Mouse (Mus musculus) lung, postnatal 10 days (tissue): Measurements from ENCODE around the gene Gngt2.

Experiments used
- DNase-seq: peaks from one replicate; pipeline ENCODE4 v3.0.0; 2021

Gngt2 gene

DNA sequence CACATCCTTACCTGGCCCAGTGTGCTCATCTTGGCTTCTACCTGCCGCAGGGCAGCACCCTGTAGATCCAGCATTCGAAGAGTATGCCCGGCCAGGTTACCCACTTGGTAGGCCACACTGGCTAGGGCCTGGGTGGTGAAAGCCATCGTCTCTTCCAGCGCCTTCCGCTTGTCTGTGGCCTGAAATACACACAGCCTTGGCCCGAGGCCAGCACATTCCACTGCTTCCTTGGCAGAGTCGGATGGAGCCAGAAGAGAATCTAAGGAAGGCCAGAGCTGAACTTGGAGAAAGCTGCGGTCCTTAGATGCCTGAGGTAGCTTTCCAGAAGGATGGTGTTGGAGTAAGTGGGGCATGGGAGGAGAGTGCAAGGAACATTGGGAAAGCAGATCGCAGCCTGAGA lies at the start of gene Gngt2:
Gene Gngt2, plus strand, starts transcription at position 158 of the 400 bp plus-strand sequence.
- peak; percentile 94 for DNase-seq

DNA sequence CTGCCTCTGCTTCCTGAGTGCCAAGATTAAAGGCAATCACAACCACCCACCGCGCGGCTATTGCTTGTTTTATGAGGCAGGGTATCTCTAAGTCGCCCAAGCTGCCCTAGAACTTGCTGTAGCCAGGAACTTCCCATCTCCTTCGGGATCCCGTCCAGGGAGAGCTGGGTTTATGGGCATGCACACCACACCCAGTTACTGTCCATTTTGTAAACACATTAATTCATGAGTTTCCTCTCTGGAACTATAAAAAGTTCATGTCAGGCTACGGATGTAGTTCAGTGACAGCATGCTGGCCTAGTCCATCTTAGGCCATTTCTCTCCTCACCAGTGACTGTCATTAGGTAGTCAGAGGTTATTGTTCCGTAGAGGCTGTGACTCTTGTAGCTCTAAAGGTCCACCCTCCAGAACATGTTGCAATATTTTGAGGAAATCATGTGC lies 47.5 kb upstream of the Gngt2 start:
- DNase-seq = peak; percentile 72

- no peak for DNase-seq
Measured at GRCm38 (mm10) chr11:95791787-95792186, 45.2 kb upstream of the Gngt2 start.

- DNase-seq = no peak
Measured at GRCm38 (mm10) chr11:95792950-95793509, 44.0 kb upstream of the Gngt2 start.

DNA sequence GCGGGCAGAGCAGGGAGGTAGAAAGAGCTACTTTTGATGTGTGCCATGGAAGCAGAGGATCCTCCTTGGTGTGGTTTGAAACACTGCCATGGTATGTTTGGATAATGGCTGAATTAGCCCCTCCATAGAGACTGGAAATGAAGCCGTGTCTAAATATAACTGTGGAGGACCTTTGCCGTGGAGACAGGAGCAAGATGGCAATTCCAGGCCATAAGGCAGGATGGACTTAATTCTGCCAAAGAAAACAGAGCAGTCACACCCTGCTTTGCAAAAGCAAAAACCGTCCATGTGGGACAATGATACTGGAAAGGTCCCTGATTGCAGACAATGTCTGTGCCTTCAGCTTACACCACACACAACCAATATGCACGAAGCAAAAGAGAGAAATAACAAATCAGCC lies 42.8 kb upstream of the Gngt2 start:
- DNase-seq = no peak

- no peak for DNase-seq
Measured at GRCm38 (mm10) chr11:95795582-95795981, 41.4 kb upstream of the Gngt2 start.

- no peak for DNase-seq
Measured at GRCm38 (mm10) chr11:95805010-95805409, 32.0 kb upstream of the Gngt2 start.

DNA sequence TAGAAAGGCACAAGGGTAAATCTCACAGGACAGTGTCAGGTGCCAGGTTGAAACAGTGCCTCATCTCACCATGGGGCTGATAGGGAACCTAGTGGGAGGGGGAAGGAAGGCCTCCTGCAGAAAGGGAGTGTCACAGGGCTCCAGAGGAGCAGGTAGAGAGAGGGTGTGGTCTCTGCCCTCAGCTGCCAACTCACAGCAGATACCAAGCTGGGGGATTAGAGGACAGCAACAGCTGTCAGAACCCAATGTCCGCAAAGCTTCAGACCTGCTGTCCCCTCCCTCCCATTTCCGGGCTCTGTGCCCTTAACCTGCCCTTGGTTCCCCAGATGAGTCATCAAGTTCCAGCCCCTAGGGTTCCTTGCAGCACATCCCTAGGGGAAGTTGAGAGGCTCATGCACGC lies 31.5 kb upstream of the Gngt2 start:
- DNase-seq = no peak

- no peak for DNase-seq
Measured at GRCm38 (mm10) chr11:95807884-95808283, 29.1 kb upstream of the Gngt2 start.

- DNase-seq = no peak
Measured at GRCm38 (mm10) chr11:95808448-95809011, 28.5 kb upstream of the Gngt2 start.

- no peak for DNase-seq
Measured at GRCm38 (mm10) chr11:95809603-95810002, 27.4 kb upstream of the Gngt2 start.

- no peak for DNase-seq
Measured at GRCm38 (mm10) chr11:95810828-95811227, 26.2 kb upstream of the Gngt2 start.

GRCm38 (mm10) chr11:95811741-95812140 lies 25.3 kb upstream of the Gngt2 start:
- no peak for DNase-seq

DNA sequence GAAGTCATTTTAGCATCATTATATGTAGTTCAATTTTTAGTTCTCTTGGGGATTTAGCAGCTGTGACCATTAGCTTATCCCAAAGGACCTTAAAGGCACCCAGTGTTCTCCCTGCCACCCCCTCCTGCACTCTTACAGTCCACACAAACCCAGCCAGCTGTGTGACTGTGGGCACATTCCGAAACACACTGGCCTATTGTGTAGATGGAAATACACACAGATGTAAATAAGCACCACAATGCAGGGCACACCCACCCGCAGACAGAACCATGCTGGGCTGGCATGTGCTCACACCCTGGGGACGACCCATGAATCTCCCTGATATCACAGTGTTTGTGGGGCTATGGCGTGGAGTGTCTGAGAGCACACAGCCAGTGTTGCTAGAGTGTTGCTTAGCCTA lies 24.8 kb upstream of the Gngt2 start:
- DNase-seq = no peak

DNA sequence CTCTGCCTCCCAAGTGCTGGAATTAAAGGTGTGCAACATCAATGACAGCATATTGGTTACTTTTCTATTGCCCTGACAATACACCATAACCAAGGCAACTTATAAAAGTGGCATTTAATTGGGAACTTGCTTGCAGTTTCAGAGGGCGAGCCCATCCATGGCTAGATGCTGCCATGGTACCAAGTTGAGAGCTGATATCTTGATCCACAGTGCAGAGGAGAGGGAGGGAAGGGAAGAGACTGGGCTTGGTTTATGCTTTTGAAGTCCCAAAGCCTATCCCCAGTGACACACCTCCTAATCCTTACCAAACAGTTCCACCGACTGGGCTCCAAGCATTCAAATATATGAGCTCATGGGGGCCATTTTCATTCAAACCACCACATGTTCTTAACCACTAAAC lies 22.9 kb upstream of the Gngt2 start:
- no peak for DNase-seq

GRCm38 (mm10) chr11:95814857-95815256 lies 22.2 kb upstream of the Gngt2 start:
- peak; percentile 32 for DNase-seq

GRCm38 (mm10) chr11:95815412-95815811 lies 21.6 kb upstream of the Gngt2 start:
- no peak for DNase-seq

- DNase-seq = no peak
Measured at GRCm38 (mm10) chr11:95819138-95819537, 17.9 kb upstream of the Gngt2 start.

GRCm38 (mm10) chr11:95821511-95821910 lies 15.5 kb upstream of the Gngt2 start:
- DNase-seq = no peak

- DNase-seq = no peak
Measured at GRCm38 (mm10) chr11:95822437-95822836, 14.6 kb upstream of the Gngt2 start.

DNA sequence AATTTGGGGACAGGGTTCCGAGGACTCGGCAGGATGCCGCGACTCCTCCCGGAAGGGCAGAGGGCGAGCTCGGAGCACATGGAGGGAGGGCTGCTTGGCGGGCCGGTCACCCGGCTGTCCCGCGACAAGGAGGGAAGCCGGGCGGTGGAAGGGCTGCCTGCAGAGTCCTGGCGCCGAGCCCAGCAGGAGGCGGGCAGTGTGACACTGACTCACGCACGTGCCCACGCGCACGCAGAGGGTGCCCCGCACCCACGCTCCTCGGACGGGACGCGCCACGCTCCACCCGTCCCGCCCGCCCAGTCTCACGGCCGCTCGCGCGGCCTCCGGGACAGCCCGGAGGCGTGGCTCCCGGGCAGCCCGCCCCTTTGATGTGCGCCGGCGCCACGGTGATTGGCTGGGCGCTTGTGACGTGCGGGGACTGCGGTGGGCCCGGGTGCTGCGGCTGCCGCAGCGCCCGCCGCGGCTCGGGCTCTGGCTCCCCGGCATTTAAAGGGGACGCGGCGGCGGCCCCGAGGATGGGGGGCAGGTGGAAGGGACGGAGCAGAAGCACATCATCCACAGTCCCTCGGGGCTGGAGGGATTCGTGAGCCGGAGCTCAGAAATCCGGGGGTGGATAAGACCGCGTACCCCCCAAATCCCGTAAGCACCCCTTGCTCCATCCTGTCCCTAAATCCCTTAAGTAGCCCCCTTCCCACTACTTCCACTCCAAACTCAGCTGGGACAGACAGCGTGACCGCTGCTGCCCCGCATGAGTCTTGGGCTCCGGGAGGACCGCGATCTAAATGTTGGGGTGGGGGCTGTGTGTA lies 12.7 kb upstream of the Gngt2 start, which contains the start of gene Phospho1:
Gene Phospho1, plus strand, starts transcription at position 429 of the 806 bp plus-strand sequence.
- peak; percentile 94 for DNase-seq

DNA sequence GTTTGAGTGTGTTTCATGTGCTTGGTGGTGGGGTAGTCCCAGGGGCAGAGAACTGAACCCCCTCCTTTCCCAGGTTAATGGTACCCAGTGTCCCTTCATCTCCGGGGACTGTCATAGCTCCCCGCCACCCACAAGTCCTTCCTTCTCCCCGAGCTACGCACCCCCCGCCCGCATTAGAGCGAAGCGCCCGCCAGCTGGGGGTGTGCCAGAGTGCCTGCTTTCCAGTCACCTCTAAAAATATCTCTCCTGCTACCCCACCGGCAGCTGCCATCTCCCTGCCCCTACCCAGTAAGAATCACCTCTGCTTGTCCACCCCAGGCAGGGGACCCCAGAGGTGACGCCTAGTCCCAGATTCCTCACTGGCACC lies 12.2 kb upstream of the Gngt2 start:
- peak; percentile 78 for DNase-seq

DNA sequence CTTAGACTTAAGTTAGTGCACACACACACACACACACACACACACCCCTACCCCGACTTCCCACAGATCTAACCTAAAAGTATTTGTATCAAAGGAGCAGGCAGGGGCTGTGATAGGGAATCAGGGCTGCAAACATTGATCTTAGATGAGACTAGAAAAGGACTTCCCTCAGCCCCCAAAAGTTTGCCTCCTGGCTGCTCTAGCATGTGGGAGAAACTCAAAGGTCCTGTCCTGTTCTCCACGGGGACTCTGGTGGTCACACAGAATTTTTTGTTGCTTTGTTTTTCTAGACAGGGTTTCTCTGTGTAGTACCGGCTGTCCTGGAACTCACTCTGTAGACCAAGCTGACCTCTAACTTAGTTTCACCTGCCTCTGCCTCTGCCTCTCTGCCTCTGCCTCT lies 11.4 kb upstream of the Gngt2 start:
- no peak for DNase-seq
